Mouse (Mus musculus) cerebral cortex, adult 2 months (tissue): ENCODE data around the gene Chpf.

Experiments used
- WGBS: fragments of 180-500 bp; shearing (Covaris S2); methylation state at CpG from one replicate; pipeline ENCODE4 v1.1.7; 2018; 5-methylcytosine and 5-hydroxymethylcytosine counted together

Gene Chpf

GRCm38 (mm10) chr1:75478916-75479634 lies at the start of gene Chpf, which contains the start of gene Tmem198:
Gene Chpf, minus strand, starts transcription at chr1:75479307.
Gene Tmem198, plus strand, starts transcription at chr1:75479532.
- 1% methylated on average over 76 of the region's 76 CpGs for whole genome bisulfite sequencing

GRCm38 (mm10) chr1:75524679-75525078 lies 45.6 kb upstream of the Chpf start:
- WGBS = 92% methylated on average over 7 of the region's 7 CpGs

- WGBS = under 1% methylated on average over 46 of the region's 46 CpGs
Measured at GRCm38 (mm10) chr1:75521321-75522031, 42.4 kb upstream of the Chpf start, which contains the start of gene Stk11ip. Gene Stk11ip, plus strand, starts transcription at chr1:75521529.

GRCm38 (mm10) chr1:75519576-75519975 lies 40.5 kb upstream of the Chpf start:
- 62% methylated on average over 5 of the region's 5 CpGs for WGBS

- WGBS = 94% methylated on average over 4 of the region's 4 CpGs
Measured at GRCm38 (mm10) chr1:75518427-75518826, 39.3 kb upstream of the Chpf start.

GRCm38 (mm10) chr1:75517984-75518383 lies 38.9 kb upstream of the Chpf start:
- 78% methylated on average over 4 of the region's 4 CpGs for WGBS

GRCm38 (mm10) chr1:75516703-75517380 lies 37.7 kb upstream of the Chpf start:
- WGBS = 79% methylated on average over 15 of the region's 15 CpGs

- WGBS = 94% methylated on average over 3 of the region's 3 CpGs
Measured at GRCm38 (mm10) chr1:75512550-75512949, 33.4 kb upstream of the Chpf start.

GRCm38 (mm10) chr1:75511437-75512210 lies 32.5 kb upstream of the Chpf start:
- WGBS = 79% methylated on average over 4 of the region's 4 CpGs

GRCm38 (mm10) chr1:75510154-75510553 lies 31.0 kb upstream of the Chpf start:
- WGBS = 61% methylated on average over 5 of the region's 5 CpGs

GRCm38 (mm10) chr1:75509586-75509985 lies 30.5 kb upstream of the Chpf start:
- WGBS = 60% methylated on average over 20 of the region's 20 CpGs

- 79% methylated on average over 10 of the region's 10 CpGs for WGBS
Measured at GRCm38 (mm10) chr1:75507006-75507405, 27.9 kb upstream of the Chpf start, which contains the start of gene Inha. Gene Inha, plus strand, starts transcription at chr1:75507077.

- WGBS = under 1% methylated on average over 65 of the region's 65 CpGs
Measured at GRCm38 (mm10) chr1:75505956-75506831, 27.1 kb upstream of the Chpf start, which contains the start of gene Obsl1. Gene Obsl1, minus strand, starts transcription at chr1:75506452.

- WGBS = under 1% methylated on average over 84 of the region's 84 CpGs
Measured at GRCm38 (mm10) chr1:75505159-75505955, 26.2 kb upstream of the Chpf start.

- WGBS = 48% methylated on average over 9 of the region's 9 CpGs
Measured at GRCm38 (mm10) chr1:75504256-75505045, 25.3 kb upstream of the Chpf start.

GRCm38 (mm10) chr1:75503651-75503980 lies 24.5 kb upstream of the Chpf start:
- WGBS = 81% methylated on average over 23 of the region's 23 CpGs

GRCm38 (mm10) chr1:75502945-75503650 lies 24.0 kb upstream of the Chpf start:
- 91% methylated on average over 25 of the region's 25 CpGs for WGBS

GRCm38 (mm10) chr1:75501905-75502304 lies 22.8 kb upstream of the Chpf start:
- WGBS = 97% methylated on average over 9 of the region's 9 CpGs
